Mouse (Mus musculus) heart, adult 18-20 months (tissue): Measurements from ENCODE around the gene Fbxo46. TPM values are rescaled to one million over a fixed set of nuclear protein-coding genes. Genes with fewer than 3 reads are reported as not detected.
A peak's percentile ranks its signal among the peaks of the same experiment; 100 is the strongest.

Experiments
- DNase-seq, 2 experiments: peaks; one replicate each; pipeline ENCODE4 v3.0.0; 2021 to 2022; ENCODE audit warnings: mixed read lengths in 1 of 2
- total RNA-seq, 2 experiments: library from RNA; stranded (reverse); gene quantifications; 2 replicates each; pipeline ENCODE4 v1.2.3; 2021

Fbxo46 gene
- total RNA-seq, 2 experiments from 2014 or later = 5.5 to 5.7 TPM

DNA sequence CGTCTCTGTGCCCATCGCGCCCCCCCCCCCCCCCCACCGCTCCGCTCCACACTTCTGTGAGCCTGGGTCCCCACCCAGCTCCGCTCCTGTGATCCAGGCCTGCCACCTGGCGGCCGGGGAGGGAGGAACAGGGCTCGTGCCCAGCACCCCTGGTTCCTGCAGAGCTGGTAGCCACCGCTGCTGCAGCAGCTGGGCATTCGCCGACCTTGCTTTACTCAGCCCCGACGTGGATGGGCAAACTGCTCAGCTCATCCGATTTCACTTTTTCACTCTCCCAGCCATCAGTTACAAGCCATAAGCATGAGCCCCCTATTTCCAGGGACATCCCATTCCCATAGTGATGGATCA is 26.5 kb upstream of the Fbxo46 start:
- peak; percentile 91 to 92 for DNase-seq

DNA sequence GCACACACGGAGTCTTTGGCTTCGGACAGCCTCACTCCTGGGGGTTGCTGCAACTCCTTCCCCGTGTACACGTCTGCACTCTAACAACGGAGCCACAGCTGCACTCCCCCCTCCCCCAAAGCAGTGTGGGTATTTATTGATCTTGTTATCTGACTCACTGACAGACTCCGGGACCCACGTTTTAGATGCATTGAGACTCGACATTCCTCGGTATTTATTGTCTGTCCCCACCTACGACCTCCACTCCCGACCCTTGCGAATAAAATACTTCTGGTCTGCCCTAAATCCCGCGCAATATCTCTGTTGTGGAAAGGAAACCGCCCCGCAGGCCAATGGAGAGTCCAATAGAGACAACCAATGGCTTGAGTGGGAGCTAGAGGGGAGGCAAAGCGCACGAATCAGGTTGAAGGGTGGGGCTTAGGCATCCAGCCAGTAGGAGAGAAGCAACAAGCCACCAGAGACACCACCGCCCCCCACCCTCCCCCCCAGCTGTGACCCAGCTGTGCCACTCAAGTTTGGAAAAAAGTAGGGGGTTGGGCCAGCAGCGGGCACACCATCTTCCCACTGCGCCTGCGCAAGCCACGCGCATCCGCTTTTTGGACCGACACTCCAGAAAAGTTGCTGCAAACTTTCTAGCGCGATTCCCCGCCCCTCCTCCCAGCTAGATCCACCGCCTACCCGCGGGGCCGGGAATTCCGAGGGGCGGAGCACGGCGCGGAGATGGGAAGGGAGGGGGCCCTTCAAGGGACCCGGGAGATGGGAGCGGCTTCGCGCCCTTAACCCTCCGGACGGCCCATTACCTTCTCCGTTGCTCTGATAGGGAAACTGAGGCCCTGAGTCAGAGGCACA is 25.9 kb upstream of the Fbxo46 start:
- peak; percentile 97 to 98 for DNase-seq

DNA sequence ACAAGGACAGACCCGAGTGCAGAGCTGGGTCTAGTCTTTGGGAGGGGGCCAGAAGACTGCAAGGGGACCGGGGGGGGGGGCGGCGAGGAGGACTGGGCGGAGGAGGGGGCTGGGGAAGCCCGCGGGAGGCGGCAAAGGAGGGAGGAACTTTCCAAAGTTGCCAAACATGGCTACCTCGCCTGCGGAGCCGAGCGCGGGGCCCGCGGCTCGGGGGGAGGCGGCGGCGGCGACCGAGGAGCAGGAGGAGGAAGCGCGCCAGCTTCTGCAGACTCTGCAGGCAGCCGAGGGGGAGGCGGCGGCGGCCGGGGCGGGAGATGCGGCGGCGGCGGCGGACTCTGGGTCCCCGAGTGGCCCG is 25.2 kb upstream of the Fbxo46 start, which contains the start of gene Six5:
Gene Six5, plus strand, starts transcription at position 124 of the 355 bp plus-strand sequence.
- no peak for DNase-seq

DNA sequence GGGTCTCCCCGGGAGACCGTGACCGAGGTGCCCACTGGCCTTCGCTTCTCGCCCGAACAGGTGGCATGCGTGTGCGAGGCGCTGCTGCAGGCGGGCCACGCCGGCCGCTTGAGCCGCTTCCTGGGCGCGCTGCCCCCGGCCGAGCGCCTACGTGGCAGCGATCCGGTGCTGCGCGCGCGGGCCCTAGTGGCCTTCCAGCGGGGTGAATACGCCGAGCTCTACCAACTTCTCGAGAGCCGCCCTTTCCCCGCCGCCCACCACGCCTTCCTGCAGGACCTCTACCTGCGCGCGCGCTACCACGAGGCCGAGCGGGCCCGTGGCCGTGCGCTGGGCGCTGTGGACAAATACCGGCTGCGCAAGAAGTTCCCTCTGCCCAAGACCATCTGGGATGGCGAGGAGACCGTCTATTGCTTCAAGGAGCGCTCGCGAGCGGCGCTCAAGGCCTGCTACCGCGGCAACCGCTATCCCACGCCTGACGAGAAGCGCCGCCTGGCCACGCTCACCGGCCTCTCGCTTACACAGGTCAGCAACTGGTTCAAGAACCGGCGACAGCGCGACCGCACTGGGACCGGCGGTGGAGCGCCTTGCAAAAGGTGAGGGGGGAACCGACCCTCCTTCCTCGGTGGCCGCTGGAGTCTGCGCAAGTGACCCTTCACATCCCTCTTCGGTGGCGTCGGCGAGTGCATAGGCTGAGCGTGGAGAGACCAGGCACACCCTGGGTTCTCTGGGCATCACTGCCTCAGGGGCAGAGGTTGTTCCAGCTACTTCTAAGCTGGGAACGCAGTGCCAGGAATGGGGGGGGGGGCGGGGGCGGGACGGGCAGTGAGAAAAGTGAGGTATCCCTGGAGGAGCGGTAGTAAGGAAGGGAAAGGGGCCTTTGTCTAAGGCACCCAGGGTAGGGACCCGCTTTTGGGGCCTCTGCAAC is 24.6 kb upstream of the Fbxo46 start:
- peak; percentile 59 to 65 for DNase-seq

DNA sequence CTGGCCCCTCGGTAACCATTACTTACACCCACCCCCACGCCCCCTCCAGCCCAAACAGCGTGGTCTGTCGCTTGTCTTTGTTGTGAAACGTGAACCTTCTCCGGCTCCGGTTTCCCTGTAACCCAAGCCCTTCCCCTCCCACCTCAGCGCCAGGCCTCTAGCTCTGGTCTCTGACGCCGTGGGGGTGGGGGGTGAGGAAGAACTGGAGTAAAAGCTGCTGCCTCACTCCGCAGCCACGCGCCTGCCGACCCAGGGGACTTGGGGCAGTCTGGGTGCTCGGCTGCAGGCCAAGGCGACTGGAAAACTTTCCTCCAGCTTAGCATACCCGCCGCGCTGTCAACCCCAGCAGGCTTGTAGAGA is 23.9 kb upstream of the Fbxo46 start:
- peak; percentile 70 to 75 for DNase-seq

DNA sequence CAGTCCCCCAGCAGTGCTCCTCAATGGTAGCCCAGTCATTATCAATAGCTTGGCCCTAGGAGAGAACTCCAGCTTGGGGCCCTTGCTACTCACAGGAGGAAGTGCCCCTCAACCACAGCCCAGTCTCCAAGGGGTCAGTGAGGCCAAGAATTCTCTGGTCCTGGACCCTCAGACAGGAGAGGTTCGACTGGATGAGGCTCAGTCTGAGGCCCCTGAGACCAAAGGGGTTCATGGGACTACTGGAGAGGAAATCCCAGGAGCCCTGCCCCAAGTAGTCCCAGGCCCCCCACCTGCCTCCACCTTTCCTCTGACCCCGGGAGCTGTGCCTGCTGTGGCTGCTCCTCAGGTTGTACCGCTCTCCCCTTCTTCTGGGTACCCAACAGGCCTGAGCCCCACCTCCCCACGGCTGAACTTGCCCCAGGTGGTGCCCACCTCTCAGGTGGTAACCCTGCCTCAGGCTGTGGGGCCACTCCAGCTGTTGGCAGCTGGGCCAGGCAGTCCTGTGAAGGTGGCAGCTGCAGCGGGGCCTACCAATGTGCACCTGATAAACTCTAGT is 23.2 kb upstream of the Fbxo46 start:
- no peak for DNase-seq

DNA sequence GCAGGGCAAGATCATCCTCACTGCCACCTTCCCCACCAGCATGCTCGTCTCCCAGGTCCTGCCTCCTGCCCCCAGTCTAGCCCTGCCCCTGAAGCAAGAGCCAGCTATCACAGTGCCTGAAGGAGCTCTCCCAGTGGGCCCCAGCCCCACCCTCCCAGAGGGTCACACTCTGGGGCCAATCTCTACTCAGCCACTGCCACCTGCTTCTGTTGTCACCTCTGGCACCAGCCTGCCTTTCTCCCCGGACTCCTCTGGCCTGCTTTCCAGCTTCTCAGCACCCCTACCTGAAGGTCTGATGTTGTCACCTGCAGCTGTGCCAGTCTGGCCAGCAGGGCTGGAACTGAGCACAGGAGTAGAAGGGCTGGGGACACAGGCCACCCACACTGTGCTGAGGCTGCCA is 22.4 kb upstream of the Fbxo46 start:
- DNase-seq = peak in 1 of 2 experiments; percentile 21

DNA sequence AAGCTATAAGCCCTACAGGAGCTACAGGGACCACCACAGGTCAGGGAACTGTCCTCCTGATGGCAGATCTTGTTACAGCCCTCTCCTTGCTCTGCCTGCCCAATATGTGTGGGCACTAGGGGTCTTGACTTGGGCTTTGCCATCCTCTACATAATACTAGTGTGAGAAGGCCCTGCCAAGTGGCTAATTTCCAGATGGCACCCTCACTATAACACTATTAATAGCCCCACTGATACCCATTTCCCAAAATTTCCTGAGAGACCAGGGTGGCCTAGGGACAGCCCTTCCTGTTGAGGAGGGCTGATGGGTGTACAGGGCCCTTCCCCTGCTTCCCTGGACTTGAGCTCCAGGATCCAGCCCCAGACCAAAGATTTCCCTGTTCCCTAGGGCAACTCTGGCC is 21.8 kb upstream of the Fbxo46 start:
- peak; percentile 66 to 70 for DNase-seq

DNA sequence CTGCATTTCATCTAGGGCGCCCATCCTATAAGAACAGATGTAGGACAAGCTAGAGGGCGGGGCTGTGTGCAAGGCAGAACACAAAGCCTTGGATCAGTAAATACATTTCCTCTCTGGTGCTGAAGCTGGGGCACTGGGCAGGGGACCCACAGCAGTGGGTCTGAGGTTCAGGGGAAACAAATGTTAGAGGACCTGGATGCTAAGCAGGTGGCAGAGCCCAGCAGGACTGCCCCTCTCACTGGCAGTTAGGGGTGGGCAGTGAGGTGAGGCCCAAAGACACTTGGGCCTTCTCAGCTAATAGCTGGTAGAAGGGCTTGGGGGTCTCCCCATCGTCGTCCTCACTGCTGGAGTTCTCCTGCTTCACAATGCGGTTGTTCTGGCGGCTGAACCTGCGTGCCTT is 20.8 kb upstream of the Fbxo46 start:
- no peak for DNase-seq

DNA sequence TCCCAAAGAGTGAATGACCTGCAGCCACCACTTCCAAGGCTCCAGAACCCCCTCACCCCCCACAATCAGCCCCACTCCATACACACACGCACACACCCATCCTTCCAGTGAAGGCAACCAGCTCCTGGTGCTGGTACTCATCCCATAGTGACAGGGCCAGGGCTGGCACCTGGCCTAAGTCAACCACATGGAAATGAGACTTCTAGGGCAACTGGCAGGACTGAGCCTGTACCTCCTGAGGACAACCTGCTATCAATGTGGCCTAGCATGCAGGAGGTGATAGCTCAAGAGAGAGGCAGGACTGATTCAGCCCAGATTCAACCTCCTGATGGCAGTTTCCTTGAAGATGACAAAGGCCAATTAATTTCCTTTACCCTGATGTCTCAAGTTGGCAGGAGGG is 19.4 kb upstream of the Fbxo46 start:
- no peak for DNase-seq

DNA sequence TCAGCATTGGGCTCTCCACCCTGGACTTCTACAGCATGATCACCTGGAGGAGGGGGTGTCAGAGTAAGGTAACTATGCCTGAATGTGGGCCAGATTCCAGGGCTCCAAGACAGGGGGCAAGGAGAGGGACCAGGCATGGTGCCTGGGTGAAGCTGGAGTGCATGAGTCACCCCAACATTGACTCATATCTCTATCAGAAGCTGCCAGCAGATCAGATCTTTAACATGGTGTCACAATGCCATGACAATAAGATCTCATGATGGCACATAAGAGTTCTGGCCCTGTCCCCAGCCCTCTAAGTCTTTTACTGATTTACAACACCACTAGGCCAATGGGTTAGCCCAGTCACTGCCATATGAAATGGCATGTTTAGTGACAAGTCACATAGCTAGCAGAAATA is 15.9 kb upstream of the Fbxo46 start:
- no peak for DNase-seq

DNA sequence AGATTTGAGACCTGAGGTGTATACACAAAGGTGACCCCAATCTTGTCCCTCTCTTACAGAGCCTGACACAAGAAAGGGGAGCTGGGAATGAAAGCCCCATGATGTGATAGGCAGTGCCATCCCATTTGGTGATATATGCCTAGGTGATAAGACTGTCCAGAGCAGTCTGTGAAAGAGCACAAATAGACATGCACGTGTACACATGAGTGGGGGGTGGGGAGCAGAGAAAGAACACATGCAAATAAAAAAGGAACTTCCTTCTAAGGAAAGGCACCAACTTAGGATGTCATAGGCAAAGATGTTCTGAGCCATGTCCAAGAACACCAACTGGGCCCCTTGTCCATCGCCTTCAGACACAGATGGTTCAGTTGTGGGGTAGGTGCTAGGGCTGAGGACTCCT is 15.2 kb upstream of the Fbxo46 start:
- no peak for DNase-seq

DNA sequence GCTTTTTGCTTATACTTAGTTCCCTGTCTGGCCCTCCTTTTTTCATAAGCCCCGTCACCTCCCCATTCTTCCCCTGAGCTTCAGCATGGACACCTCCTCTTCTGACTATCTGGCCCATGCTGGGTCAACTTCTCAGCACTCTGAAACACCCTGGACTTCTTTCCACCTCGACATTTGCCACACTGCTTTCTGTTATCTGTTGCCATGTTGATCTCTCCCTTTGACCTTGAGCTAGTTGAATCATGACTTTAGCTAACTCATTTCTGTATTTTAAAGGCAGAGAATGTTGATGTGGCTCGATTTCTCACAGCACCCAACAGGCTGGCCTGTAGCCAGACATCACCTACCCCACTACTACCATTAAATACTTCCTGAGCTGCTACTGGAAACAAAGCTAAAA is 12.2 kb upstream of the Fbxo46 start:
- no peak for DNase-seq

DNA sequence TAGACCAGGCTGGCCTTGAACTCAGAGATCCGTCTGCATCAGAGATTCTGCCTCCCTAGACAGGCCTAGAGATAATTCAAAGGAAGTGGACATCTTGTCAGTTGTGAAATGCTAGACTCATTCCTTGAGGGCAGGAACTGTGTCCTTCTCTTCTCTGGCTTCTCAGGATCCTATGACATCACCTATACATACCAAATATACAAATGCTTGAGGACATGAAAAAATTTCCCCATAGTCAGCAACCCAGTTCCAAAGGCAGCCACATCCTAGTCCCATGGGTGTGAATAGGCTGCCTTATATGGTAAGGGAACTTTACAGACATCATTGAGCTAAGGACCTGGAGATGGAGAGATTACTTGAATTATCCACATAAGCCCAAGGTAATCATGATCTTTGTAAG is 10.1 kb upstream of the Fbxo46 start:
- no peak for DNase-seq

DNA sequence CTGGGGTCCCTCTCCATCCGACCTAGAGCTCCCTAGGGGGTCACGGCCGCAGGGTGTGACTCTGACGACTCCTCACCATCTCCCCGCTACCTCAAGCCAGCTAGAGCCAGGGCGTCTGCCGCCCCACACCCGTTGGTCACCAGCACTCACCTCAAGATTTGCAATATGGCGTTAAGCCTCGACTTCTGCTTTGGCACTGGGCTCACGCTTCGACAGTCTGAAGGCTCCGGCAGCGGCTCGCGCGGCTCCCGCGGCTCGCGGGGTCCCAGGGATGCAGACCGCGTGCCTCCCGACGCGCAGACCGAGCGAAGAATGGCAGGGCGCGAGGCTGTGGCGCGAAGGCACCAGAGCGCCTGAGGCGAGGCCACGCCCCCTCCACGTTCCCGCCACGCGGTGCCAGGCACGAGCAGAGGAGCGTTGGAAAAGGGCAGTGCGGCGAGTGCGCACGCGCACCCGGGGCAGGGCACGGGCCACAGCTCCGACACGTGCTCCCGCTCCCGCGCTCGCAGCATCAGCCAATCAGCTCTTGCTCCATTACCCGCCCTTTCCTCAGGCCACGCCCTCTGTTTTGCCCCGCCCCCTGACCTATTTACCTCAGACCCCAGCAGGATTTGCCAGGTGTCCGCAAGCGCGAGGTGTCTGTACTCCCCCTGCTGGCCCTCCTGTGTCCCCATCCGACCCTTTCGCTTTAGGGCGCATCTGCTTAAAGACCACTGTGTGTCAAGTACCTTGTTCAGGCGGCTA is 1.5 kb upstream of the Fbxo46 start, which contains the start of gene Gm4969:
Gene Gm4969, minus strand, starts transcription at position 341 of the 744 bp plus-strand sequence.
- peak; percentile 36 to 38 for DNase-seq

DNA sequence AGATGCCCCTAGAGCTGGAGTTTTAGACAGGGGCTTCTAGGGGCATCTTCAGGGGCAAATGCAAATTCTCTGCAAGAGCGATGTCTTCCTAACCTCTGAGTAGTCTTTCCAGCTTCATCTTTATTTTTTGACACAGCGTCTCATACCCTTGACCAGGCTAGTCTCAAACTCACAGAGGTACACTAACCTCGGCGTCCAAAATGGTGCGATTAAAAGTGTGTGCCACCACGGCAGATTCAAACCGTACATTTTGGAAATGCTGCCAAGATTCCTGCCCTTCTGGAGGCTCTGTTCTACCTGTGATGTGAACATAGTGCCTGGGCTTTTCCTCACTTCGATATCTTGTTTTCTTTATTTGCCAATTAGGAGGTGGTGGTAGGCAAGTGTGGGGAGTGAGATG is 576 bp upstream of the Fbxo46 start:
- no peak for DNase-seq

DNA sequence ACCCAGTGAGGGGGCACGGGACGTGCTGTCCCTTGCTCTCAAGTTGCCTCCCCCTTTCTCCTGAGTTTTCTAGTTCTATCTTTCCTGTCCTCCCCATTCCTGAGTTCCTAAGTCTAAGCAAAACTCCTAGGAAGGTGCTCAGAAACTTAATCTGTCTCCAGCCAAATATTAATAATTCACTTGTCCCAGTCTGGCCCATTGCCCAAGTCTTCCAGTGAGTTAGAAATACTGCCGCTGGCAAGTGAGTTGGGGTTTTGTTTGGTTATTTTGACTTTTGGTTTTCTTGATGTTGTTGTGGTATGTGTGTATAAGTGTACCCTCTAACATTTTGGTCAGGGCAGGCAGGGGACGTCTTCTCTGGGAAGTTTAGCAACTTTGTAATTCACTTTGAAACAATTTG is 2.0 kb downstream of the Fbxo46 start:
- no peak for DNase-seq

DNA sequence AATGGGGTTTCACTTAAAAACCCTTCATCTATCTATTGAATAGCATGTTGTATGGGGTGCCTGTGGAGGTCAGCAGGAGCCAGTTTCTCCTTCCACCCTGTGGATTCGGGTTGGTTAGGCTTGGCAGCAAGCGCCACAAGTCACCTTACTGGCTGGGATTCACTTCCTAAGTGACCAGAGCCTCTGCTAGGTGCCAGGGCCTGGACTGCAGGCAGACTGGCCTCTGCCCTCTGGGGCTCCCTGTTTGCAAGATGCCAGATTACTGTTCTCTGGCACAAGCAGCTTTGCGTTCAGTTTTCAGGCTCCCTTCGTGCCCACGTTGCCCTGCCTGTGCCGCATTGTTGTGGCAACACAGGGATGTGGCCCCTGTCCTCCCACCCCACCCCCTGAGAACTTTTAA is 5.1 kb downstream of the Fbxo46 start:
- peak in 1 of 2 experiments; percentile 20 for DNase-seq

DNA sequence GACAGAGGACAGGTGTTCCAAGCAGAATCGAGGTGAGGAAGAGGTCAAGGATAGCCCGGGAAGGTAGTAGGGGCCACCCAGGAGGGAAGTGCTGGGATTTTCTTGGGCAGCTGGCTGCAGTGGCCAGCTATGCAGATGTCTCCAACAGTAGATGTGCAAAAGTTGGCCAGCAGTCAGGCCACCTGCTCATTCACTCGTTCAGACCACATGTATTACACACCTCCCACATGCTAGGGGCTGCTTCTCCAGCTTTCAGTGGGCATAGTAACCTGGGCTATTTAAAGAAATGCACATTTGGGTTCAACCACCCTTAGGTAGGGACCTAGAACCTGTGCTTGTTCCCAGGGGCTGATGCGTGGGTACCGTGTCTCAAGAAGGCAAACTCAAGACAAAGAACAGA is 8.1 kb downstream of the Fbxo46 start:
- no peak for DNase-seq

DNA sequence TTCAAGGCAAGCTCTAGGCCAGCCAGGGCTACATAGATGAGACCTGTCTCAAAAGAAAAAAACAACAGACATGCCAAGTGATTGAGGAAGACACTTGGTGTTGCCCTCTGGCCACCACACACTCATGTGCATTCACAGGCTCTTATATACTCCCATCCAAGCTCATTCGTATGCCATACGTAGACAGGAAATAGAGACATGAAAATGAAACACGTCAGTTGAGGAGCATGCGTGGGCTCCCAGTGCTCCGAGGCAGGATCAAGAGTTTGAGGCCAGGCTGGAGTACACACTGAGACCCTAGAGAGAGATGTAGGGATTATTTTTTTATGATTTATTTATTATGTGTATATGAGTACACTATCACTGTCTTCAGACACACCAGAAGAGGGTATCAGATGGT is 9.7 kb downstream of the Fbxo46 start:
- DNase-seq = no peak

DNA sequence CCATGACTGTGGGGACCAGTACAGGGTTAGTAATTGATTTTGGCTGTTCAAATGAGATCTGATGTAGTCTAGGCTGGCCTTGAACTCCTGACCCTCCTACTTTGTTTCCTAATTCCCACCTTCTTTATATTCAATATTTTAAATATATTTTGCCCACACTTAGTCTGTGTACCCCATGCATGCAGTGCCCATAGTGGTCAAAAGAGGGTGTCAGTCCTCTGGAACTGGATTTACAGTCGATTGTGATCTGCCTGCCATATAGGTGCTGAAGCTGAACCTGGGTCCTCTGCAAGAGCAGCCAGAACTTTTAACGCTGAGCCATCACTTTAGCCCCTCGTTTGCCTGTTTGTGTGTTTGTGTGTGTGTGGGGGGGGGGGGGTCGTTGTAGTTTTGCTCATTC is 11.0 kb downstream of the Fbxo46 start:
- DNase-seq = peak in 1 of 2 experiments; percentile 39

DNA sequence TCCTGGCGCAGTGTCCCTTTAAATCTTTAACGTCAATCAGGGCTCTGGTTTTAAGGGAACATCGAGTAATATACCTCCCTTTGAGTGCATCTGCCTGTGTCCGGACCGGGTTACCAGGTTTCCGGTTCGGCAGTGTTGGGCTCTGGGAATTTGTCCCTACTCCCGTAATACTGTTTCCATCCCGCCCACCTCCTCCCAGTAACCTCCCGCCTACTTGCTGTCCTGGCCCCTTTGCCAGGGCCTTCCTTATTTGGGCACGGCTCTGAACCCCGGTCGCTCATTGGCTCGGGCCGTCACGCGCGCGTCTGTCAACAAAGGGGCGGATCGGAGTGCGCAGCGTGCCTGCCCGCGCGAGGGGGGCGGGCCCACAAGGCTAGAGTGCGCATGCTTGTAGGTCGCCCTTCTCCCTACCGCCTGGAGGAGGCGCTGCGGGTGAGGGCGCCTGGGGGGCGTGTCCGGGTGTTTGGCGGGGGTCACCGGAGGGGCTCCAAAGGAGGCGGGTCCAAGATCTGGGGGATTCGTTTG is 11.7 kb downstream of the Fbxo46 start:
- peak; percentile 97 to 99 for DNase-seq
